Mouse (Mus musculus): ENCODE measurements around the gene Smchd1.

Gene Smchd1

GRCm38 (mm10) chr17:71309711-71310485 lies 165.2 kb downstream of the Smchd1 start:
- no peak for DNase-seq (ENCODE audit: low read depth)

- DNase-seq (ENCODE audit: low read depth): no peak
Measured at GRCm38 (mm10) chr17:71309141-71309540, 166.0 kb downstream of the Smchd1 start.

GRCm38 (mm10) chr17:71308296-71308695 lies 166.8 kb downstream of the Smchd1 start:
- no peak for DNase-seq (ENCODE audit: low read depth)

GRCm38 (mm10) chr17:71307251-71307790 lies 167.8 kb downstream of the Smchd1 start:
- no peak for DNase-seq (ENCODE audit: low read depth)

GRCm38 (mm10) chr17:71306716-71307115 lies 168.4 kb downstream of the Smchd1 start:
- DNase-seq (ENCODE audit: low read depth): no peak

GRCm38 (mm10) chr17:71306091-71306490 lies 169.1 kb downstream of the Smchd1 start:
- DNase-seq (ENCODE audit: low read depth): no peak

- no peak for DNase-seq (ENCODE audit: low read depth)
Measured at GRCm38 (mm10) chr17:71303444-71303843, 171.7 kb downstream of the Smchd1 start.

- no peak for DNase-seq (ENCODE audit: low read depth)
Measured at GRCm38 (mm10) chr17:71301413-71301812, 173.7 kb downstream of the Smchd1 start.

GRCm38 (mm10) chr17:71300338-71300737 lies 174.8 kb downstream of the Smchd1 start:
- DNase-seq (ENCODE audit: low read depth): no peak

- DNase-seq (ENCODE audit: low read depth): no peak
Measured at GRCm38 (mm10) chr17:71299879-71300278, 175.3 kb downstream of the Smchd1 start.

GRCm38 (mm10) chr17:71294570-71294969 lies 180.6 kb downstream of the Smchd1 start:
- no peak for DNase-seq (ENCODE audit: low read depth)
